Mouse (Mus musculus) midbrain, embryonic 10.5 days (tissue): Measurements from ENCODE around the gene Mapk1ip1. TPM values are rescaled to one million over a fixed set of nuclear protein-coding genes. Genes with fewer than 3 reads are reported as not detected.

Experiments used
- DNase-seq: peaks from one replicate; pipeline ENCODE4 v3.0.0-alpha.2; 2017; ENCODE audit warnings: low spot score
- H3K27ac ChIP-seq: fragments of 300-500 bp; sonication (generic); replicated peaks from 2 replicates; pipeline ENCODE4 v1.5.1; 2016; ENCODE audit warnings: mild to moderate bottlenecking
- H3K27me3 ChIP-seq: fragments of 300-500 bp; sonication (generic); 2 replicates; pipeline ENCODE4 v1.6.1; 2016; ENCODE audit warnings: low read depth, mild to moderate bottlenecking; ENCODE audit not compliant: poor library complexity, severe bottlenecking
- H3K36me3 ChIP-seq: fragments of 300-500 bp; sonication (generic); 2 replicates; pipeline ENCODE4 v1.6.1; 2016; ENCODE audit warnings: mild to moderate bottlenecking, moderate library complexity
- H3K4me1 ChIP-seq: fragments of 300-500 bp; sonication (generic); 2 replicates; pipeline ENCODE4 v1.6.1; 2016
- H3K4me3 ChIP-seq: fragments of 300-500 bp; sonication (generic); 2 replicates; pipeline ENCODE4 v1.5.1; 2016; ENCODE audit warnings: mild to moderate bottlenecking, moderate library complexity
- H3K9me3 ChIP-seq: fragments of 300-500 bp; sonication (generic); replicated peaks from 2 replicates; pipeline ENCODE4 v1.6.1; 2016; ENCODE audit warnings: mild to moderate bottlenecking
- WGBS: fragments of 180-500 bp; shearing (Covaris S2); methylation state at CpG from one replicate; pipeline ENCODE4 v1.1.7; 2016; 5-methylcytosine and 5-hydroxymethylcytosine counted together
- polyA plus RNA-seq: library from polyadenylated mRNA; unstranded; fragments of >200 nt; fragmentation: Nextera tagmentation; extraction: Ambion mirVana; gene quantifications from 2 replicates; pipeline ENCODE4 v1.2.1, GENCODE M21; 2016

The Mapk1ip1 gene
- 11.5 and 14.6 TPM in 2 replicates for polyA plus RNA-seq

DNA sequence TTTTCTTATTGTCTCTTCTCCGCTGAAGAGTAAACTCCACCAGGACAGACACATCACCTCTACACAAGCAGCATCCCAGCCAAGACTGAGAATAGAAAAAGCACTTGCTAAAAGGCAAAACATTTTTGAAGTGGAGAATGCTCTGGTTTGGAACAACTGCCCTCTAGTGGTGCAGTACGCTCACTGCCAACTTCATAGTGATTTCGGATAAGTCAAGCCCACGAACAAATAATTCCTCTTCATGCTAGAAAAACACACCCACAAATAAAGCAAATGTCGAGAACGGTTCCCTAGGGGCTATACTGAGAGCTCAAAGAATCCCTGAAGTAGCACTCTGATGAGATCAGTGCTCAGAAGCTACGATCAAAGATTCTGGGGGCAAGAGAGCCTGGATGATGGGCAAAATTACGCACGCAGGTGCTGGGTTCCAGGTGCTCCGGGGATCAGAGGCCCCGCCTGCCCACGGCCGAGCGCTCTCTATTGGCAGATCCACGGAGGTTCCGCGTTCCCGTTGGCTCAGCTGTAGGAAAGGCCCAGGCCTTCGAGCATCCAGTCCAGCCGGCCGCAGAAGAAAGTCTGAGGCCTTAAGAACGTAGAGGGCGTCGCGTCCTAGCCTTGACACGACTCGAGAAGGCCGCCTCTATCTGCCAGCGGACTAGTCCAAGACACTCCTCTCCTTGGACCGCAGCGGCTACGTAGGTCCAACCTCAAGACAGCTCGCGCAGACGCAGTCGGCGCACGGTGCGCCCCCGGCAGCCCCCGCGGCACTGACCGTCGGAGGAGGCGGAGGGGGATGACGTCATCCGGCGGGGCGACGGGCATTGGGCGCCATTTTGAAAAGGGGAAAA lies at the start of gene Mapk1ip1, which contains the start of gene Ppp2r2d:
Gene Mapk1ip1 (minus strand): TSS at position 730 of the 848 bp plus-strand sequence.
Gene Ppp2r2d (plus strand): TSS at position 536 of the 848 bp plus-strand sequence.
- peak; percentile 96 for DNase-seq
- under 1% methylated on average over 51 of the region's 51 CpGs for WGBS
- H3K4me1 ChIP-seq, result peaks cover 60% of the 10 kb centered on the region
- H3K27ac ChIP-seq, result peak within 1 kb of the TSS; percentile 98
- no peaks in the 10 kb centered on the region for H3K9me3 ChIP-seq
- peak within 1 kb of the TSS; percentile 85 for H3K4me3 ChIP-seq
- H3K36me3 ChIP-seq, result peaks cover 26% of the 10 kb centered on the region
- no peaks in the 10 kb centered on the region for H3K27me3 ChIP-seq

DNA sequence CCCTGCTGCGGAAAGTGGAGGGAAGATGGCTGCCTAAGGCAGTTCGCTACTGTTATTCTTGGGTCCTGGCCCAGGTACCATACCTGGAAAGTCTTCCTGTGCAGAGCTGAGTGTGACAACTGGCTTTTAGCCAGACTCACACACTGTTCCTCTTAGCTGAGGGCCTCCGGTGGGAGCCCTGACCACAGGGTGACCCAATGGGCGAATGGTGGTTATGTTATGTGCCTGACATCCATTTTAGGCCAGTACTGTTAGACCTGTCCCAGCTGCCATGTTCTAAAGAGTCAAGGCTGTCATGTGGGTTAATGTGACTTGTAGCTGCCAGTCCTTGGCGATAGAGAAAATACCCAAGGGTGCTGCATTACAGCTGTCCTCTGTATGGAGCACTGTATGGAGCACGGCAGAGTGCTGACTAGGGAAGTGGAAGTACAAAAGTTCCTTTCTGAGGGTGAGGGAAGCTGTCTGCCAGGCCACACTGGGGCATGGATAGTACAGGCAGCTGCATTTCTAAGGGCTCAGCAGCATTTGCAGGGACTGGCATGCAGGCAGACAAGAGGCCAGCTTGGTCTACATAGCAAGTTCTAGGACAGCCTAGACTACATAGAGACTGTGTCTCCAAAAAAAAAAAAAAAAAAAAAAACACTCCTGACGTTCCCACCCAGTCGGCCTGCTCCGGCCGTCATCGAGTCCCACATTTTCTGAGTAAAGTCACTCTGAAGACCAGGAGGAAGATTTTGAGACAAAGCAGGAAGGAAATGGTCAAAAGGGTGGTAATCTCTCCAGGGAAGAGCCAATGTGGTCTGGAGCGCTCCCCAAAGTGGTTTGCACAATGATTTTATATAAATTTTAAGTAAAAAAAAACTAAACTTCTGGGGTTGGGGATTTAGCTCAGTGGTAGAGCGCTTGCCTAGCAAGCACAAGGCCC lies 39.6 kb upstream of the Mapk1ip1 start:
- Histone ChIP-seq H3K4me1 (no peaks in the 10 kb centered on the region), H3K9me3 (no peaks in the 10 kb centered on the region), H3K4me3 (no peak overlapping the region), H3K27ac (no peak overlapping the region), H3K27me3 (no peaks in the 10 kb centered on the region), H3K36me3 (peaks cover 64% of the 10 kb centered on the region)
- no peak for DNase-seq
- 89% methylated on average over 12 of the region's 13 CpGs for WGBS

DNA sequence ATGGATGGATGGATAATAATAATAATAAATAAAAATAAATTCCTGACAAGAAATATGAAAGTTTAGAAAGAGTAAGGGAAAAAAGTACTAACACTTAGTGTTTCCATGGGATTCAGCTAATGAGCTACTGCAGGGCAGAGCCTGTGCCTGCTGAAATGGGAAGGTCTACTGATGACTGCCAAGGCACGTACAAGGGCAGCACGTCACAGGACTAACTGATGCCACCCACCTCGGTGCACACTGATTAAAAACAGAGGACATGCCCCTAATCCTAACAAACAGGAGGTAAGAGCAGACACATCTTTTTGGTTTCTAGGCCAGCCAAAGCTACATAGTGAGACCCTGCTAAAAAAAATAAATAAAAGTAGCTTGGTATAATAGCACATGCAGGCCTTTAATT lies 37.7 kb upstream of the Mapk1ip1 start:
- no peak for DNase-seq
- no peak overlapping the region for H3K27ac ChIP-seq
- no peak overlapping the region for H3K4me3 ChIP-seq
- H3K9me3 ChIP-seq, result no peaks in the 10 kb centered on the region
- no peaks in the 10 kb centered on the region for H3K27me3 ChIP-seq
- WGBS, result 85% methylated on average over 3 of the region's 3 CpGs
- H3K36me3 ChIP-seq, result peaks cover 83% of the 10 kb centered on the region
- H3K4me1 ChIP-seq, result no peaks in the 10 kb centered on the region

DNA sequence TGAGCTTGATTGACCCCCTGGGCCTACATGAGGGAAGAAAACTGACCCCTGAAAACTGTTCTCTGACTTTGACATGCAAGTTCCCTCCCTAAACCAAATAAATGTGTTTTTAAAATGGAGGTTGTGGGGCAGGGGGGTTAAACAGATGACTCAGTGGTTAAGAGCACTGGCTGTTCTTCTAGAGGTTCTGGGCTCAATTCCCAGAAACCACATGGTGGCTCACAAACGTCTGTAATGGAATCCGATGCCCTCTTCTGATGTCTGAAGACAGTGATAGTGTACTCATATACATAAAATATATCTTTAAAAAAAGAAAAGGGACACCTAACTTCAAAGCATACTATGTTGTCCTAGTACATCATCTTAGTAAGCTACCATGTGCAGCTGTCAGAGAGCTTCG lies 29.0 kb upstream of the Mapk1ip1 start:
- H3K36me3 ChIP-seq, result peaks cover 100% of the 10 kb centered on the region
- no peak overlapping the region for H3K27ac ChIP-seq
- H3K27me3 ChIP-seq, result no peaks in the 10 kb centered on the region
- H3K9me3 ChIP-seq, result no peaks in the 10 kb centered on the region
- no peak overlapping the region for H3K4me3 ChIP-seq
- no peak for DNase-seq
- H3K4me1 ChIP-seq, result no peaks in the 10 kb centered on the region
- WGBS, result 92% methylated on average over 3 of the region's 3 CpGs

DNA sequence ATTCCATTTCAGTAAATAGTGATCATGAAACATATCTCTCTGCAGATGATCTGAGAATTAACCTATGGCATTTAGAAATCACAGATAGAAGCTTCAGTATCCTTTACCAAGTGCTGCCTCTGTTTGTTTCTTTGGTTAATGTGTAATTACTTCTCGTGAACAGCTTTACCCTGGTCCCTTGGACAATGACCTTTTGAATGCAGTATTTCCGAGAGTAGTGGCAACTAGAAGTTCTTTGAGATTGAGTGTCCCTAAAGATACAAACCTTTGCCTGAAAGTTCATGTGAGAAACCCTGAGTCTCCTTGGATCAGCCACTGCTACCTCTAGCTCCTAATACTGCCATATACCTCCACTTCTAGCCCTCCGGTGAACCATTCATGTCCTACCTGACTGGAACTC lies 26.9 kb upstream of the Mapk1ip1 start:
- WGBS, result 96% methylated on average over 3 of the region's 3 CpGs
- peaks cover 100% of the 10 kb centered on the region for H3K36me3 ChIP-seq
- no peaks in the 10 kb centered on the region for H3K4me1 ChIP-seq
- no peak overlapping the region for H3K27ac ChIP-seq
- no peak for DNase-seq
- H3K9me3 ChIP-seq, result no peaks in the 10 kb centered on the region
- no peak overlapping the region for H3K4me3 ChIP-seq
- no peaks in the 10 kb centered on the region for H3K27me3 ChIP-seq

DNA sequence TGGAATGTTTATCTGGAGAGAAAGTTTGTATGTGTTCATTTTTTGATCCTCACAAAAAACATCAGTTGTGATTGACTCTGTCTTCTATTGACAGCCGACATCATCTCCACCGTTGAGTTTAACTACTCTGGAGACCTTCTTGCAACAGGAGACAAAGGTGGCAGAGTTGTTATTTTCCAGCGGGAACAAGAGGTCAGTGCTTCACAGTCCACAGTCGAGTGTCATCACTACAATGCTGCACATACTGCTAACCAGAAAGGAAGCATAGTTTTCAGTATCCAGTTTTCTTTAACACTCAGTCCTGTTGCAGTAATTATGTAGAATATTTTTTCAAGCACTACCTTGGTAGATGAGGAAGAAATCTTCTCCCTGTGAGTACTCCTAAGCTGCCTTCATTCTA lies 22.2 kb upstream of the Mapk1ip1 start:
- no peak for DNase-seq
- Histone ChIP-seq H3K4me3 (no peak overlapping the region), H3K4me1 (no peaks in the 10 kb centered on the region), H3K27me3 (no peaks in the 10 kb centered on the region), H3K27ac (no peak overlapping the region), H3K36me3 (peaks cover 69% of the 10 kb centered on the region), H3K9me3 (no peaks in the 10 kb centered on the region)
- WGBS, result 93% methylated on average over 4 of the region's 4 CpGs

DNA sequence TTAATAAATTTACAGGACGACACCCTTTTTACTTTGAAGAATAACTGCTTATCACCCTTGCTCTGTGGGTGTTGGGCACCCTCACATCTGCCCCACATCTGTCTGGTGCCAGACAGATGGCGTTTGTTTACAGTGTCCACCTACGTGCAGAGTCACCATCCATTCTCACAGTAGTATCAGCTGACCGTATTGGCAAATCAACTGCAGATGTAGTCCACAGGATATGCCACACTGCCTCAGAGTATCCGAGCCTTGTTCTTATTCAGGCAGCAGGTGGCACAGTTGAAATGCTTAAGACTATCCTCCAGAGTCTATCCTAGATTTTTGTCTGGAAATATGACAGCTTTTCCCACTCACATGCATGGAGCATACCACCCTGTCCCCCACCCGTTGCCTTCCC lies 21.2 kb upstream of the Mapk1ip1 start:
- Histone ChIP-seq H3K27ac (no peak overlapping the region), H3K27me3 (no peaks in the 10 kb centered on the region), H3K36me3 (peaks cover 68% of the 10 kb centered on the region), H3K4me1 (no peaks in the 10 kb centered on the region), H3K4me3 (no peak overlapping the region), H3K9me3 (no peaks in the 10 kb centered on the region)
- 81% methylated on average over 6 of the region's 6 CpGs for WGBS
- no peak for DNase-seq

DNA sequence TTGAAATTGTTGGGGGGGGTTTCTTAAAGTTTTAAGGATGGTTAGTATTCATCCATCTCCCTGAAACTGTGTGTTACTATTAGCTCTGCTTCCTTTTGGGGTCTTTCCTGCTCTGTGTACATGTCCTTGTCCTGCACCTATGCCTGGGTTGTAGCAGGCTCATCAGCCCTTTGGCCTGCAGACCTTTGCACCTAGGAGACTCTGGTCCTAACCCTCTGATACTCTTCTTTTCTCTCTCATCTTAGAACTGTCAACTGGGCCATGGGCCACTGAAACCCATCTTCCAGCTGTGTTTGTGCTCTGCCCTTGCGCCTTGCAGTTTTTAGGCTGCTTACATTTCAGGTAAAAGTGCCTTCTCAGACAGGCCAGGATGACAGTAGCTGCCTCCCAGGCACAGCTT lies 18.7 kb upstream of the Mapk1ip1 start:
- Histone ChIP-seq H3K4me1 (no peaks in the 10 kb centered on the region), H3K9me3 (no peaks in the 10 kb centered on the region), H3K27ac (no peak overlapping the region), H3K27me3 (no peaks in the 10 kb centered on the region), H3K36me3 (peaks cover 61% of the 10 kb centered on the region), H3K4me3 (no peak overlapping the region)
- no peak for DNase-seq
- 97% methylated on average over 1 of the region's 1 CpGs for WGBS

DNA sequence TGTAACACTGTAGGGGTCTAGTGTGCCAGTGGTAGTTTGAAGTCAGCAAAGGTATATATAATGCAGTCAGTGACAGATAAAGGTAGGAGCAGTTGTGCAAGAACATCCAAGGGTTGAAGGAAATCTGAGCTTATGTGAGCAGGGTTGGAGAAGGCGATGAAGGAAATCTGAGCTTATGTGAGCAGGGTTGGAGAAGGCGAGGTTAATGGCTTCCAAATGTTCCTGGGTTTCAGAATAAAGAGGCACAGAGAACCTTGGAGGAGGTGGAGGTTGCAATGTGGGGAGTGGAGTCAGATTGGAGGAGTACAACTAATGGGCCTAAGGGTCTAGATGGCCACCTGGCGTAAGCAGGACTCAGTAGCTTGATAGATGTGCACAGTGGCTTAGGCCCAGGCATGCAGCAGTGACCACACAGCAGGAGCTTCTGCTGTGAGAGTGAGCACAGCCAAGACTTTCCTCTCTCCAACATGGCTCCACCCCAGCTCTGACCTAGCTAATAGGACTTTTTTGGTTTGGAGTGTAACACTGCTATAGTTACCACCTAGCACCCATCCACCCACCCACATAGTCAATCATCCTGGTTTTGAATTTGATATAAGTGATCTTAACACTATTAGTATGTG lies 18.0 kb upstream of the Mapk1ip1 start:
- Histone ChIP-seq H3K4me1 (no peaks in the 10 kb centered on the region), H3K27ac (no peak overlapping the region), H3K4me3 (no peak overlapping the region), H3K36me3 (peaks cover 61% of the 10 kb centered on the region), H3K9me3 (no peaks in the 10 kb centered on the region), H3K27me3 (no peaks in the 10 kb centered on the region)
- 88% methylated on average over 3 of the region's 3 CpGs for WGBS
- DNase-seq, result no peak

DNA sequence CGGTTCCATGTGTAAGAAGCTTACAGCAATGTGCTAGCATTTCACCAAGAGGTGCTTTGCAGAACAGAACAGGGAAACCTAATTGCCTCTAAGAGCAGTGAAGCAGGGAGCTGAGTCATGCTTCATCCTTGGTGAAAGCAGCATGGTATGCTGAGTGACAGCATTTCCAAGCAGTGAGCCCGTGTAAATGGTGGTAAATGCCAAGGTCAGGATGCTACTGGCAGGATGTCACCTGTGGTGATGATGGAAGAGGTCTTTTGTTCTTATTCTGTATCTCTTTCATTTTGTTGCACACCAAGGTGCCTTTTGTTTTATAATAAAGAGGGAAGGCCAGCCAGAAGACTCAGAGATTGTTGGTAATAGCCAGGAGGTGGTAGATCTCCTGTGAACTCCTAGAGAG lies 10.6 kb upstream of the Mapk1ip1 start:
- Histone ChIP-seq H3K27me3 (no peaks in the 10 kb centered on the region), H3K36me3 (peaks cover 84% of the 10 kb centered on the region), H3K4me3 (no peak overlapping the region), H3K4me1 (no peaks in the 10 kb centered on the region), H3K27ac (no peak overlapping the region), H3K9me3 (no peaks in the 10 kb centered on the region)
- WGBS, result 81% methylated on average over 2 of the region's 2 CpGs
- no peak for DNase-seq

DNA sequence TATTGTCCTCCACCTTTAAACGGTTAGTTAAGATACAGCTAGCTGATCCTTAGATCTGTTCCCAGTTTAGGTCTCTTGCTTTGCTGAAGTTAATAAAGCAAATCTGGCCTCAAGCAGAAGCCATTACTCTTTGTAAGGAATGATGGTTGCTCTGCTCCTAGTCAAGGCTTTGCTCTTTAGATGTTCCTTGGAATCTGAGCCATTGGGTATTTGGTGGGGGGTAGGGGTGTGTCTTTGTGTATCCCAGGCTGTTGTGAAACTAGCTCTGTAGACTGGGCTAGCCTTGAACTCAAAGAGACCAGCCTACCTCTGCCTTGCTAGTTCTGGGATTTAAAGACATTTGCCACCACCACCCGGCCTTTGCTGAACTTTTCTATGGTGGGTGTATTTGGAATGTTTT lies 8.1 kb upstream of the Mapk1ip1 start:
- no peak overlapping the region for H3K4me3 ChIP-seq
- peaks cover 12% of the 10 kb centered on the region; the same call in 1 of the 2 replicates for H3K4me1 ChIP-seq
- peaks cover 83% of the 10 kb centered on the region for H3K36me3 ChIP-seq
- 90% methylated on average over 2 of the region's 2 CpGs for WGBS
- no peaks in the 10 kb centered on the region for H3K27me3 ChIP-seq
- DNase-seq, result no peak
- H3K27ac ChIP-seq, result no peak overlapping the region
- H3K9me3 ChIP-seq, result no peaks in the 10 kb centered on the region

DNA sequence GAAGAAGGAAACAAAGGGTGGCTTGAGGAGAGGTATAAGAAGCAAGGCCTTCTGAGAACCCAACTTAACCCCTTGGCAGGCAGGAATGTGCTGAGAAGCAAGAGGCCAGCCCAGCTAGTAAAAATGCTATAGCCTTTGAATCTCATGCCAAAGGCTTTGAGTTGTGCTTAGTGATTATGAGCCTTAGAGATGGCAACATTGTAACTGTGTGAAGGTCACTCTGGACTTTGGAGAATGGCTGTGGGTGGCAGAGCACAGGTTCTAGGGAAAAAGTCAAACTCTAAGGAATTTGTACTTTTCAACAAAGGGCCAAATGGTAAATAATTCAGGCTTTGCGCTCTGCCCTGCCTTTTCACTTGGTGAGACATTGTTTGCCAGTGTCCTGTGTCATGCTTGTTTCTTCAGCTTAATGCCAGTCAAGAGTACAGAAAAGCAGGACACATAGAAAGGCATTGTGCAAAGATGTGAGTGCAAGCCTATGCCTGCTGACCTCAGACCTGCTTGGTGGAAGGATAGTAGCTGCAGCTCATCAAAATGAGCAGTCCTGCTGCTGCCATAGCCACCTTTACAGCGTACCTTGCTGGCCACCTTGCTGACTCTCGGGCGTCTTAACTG lies 7.5 kb upstream of the Mapk1ip1 start:
- Histone ChIP-seq H3K27ac (no peak overlapping the region), H3K36me3 (peaks cover 82% of the 10 kb centered on the region), H3K4me1 (peaks cover 17% of the 10 kb centered on the region), H3K27me3 (no peaks in the 10 kb centered on the region), H3K9me3 (no peaks in the 10 kb centered on the region), H3K4me3 (no peak overlapping the region)
- no peak for DNase-seq
- WGBS, result 94% methylated on average over 4 of the region's 4 CpGs
